In the genomic region with DNA sequence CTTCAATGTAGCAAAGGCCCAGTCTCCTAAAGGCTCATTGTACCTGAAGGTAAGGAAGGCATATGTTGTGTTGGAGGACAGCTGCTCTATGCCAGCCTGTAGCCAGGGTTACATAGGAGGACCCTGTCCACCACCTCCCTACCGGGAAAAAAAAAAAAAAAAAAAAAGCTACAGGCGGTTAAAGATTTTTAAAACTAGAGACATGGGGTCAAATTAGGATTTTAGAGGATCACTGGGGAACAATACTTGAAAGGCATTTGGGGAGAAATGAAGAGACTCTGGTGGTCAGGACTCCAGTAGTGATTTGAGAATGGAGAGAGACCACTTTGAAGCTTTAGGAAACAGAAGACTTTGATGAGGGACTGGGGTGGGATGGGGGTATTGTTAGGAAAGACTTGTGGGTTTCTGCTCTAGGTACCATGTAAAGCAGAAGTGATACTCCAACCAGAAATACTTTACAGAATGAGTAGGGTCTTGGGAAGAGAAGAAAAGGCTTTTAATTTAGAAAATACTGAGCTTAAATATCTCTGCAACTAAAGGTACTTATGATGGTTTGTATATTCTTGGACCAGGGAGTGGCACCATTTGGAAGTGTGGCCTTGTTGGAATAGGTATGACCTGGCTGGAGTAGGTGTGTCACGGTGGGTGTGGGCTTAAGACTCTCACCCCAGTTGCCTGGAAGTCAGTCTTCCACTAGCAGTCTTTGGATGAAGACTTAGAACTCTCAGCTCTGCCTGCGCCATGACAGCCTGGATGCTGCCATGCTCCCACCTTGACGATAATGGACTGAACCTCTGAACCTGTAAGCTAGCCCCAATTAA, we compare ENCODE assay signal across 8 mouse cellular contexts. TPM values are rescaled to one million over a fixed set of nuclear protein-coding genes. Genes with fewer than 3 reads are reported as not detected.
DNase-seq lines count a peak whose midpoint lies in the region; ATAC-seq and TF ChIP-seq lines count a peak whose summit lies in the region.
"Not testable (repeated sequence)": the region's sequence is repeated elsewhere in the genome, so short reads cannot be mapped to it uniquely, and the experiment has no call there.

No protein-coding gene starts in this region.

- peak overlapping the region; percentile 69 for H3K9ac ChIP-seq in ES-Bruce4 (ENCODE audit: low read depth, poor library complexity, severe bottlenecking)
- peak overlapping the region; percentile 29; the same call in 1 of the 2 replicates for H3K9ac ChIP-seq in heart, embryonic 11.5 days (ENCODE audit: low read depth, low read length)
- H3K9ac ChIP-seq in hindbrain, embryonic 16.5 days (ENCODE audit: low read depth, low read length); limb, embryonic 11.5 days (ENCODE audit: low read length); midbrain, embryonic 14.5 days (replicated peaks; ENCODE audit: low read length): not testable (repeated sequence)
- H3K9ac ChIP-seq in liver, postnatal 0 days (replicated peaks) = 0 out of 2 replicates have a peak overlapping the region, but pooled peaks have one; percentile 0
- H3K9ac ChIP-seq in stomach, embryonic 16.5 days (ENCODE audit: low read length) = 0 out of 2 replicates have a peak overlapping the region, but pooled peaks have one; percentile 43

- 89% methylated on average over 5 of the region's 5 CpGs for WGBS in heart, embryonic 11.5 days (ENCODE audit: insufficient replicate concordance)
- WGBS in hindbrain, embryonic 16.5 days = 93% methylated on average over 5 of the region's 5 CpGs
- 87% methylated on average over 5 of the region's 5 CpGs for WGBS in limb, embryonic 11.5 days
- WGBS in liver, postnatal 0 days (ENCODE audit: insufficient replicate concordance) = 73% methylated on average over 5 of the region's 5 CpGs
- WGBS in midbrain, embryonic 14.5 days = 93% methylated on average over 5 of the region's 5 CpGs
- WGBS in stomach, embryonic 16.5 days = 84% methylated on average over 5 of the region's 5 CpGs

- H3K27me3 ChIP-seq in ES-Bruce4 (ENCODE audit: control insufficient read depth, insufficient read depth, low read length, poor library complexity, severe bottlenecking); erythroblast, embryonic 14.5 days (ENCODE audit: control insufficient read depth); heart, embryonic 11.5 days (ENCODE audit: control insufficient read depth, insufficient read depth, low read length); hindbrain, embryonic 16.5 days (replicated peaks; ENCODE audit: control insufficient read depth, insufficient read depth, low read length); limb, embryonic 11.5 days (ENCODE audit: control insufficient read depth, insufficient read depth, low read length); liver, postnatal 0 days (ENCODE audit: insufficient read depth, low read length); midbrain, embryonic 14.5 days (ENCODE audit: control insufficient read depth, insufficient read depth, low read length); stomach, embryonic 16.5 days (ENCODE audit: control insufficient read depth, insufficient read depth, low read length): not testable (repeated sequence)

- H3K4me3 ChIP-seq in ES-Bruce4 (ENCODE audit: low read depth, low read length) = peak overlapping the region; percentile 51
- H3K4me3 ChIP-seq in erythroblast, embryonic 14.5 days (replicated peaks) = peak overlapping the region; percentile 95
- H3K4me3 ChIP-seq in heart, embryonic 11.5 days (ENCODE audit: low read depth, low read length); hindbrain, embryonic 16.5 days (ENCODE audit: low read length); limb, embryonic 11.5 days (ENCODE audit: low read depth, low read length); midbrain, embryonic 14.5 days (replicated peaks; ENCODE audit: low read depth, low read length); stomach, embryonic 16.5 days (replicated peaks; ENCODE audit: low read length): not testable (repeated sequence)
- H3K4me3 ChIP-seq in liver, postnatal 0 days (ENCODE audit: low read depth, low read length) = peak overlapping the region; percentile 36; the same call in 1 of the 2 replicates

- not testable (repeated sequence) for H3K9me3 ChIP-seq in ES-Bruce4 (replicated peaks; ENCODE audit: control insufficient read depth, insufficient read depth, low read length, poor library complexity, severe bottlenecking); erythroblast, embryonic 14.5 days (ENCODE audit: control insufficient read depth, low read length); heart, embryonic 11.5 days (replicated peaks; ENCODE audit: control insufficient read depth, low read length); hindbrain, embryonic 16.5 days (ENCODE audit: control insufficient read depth, low read length); limb, embryonic 11.5 days (ENCODE audit: control insufficient read depth, low read length); liver, postnatal 0 days (ENCODE audit: low read length); midbrain, embryonic 14.5 days (ENCODE audit: control insufficient read depth, low read length); stomach, embryonic 16.5 days (replicated peaks; ENCODE audit: control insufficient read depth, low read length)

- H3K4me1 ChIP-seq in ES-Bruce4 (ENCODE audit: control insufficient read depth, insufficient read depth, low read length); heart, embryonic 11.5 days (ENCODE audit: control insufficient read depth, insufficient read depth, low read length); hindbrain, embryonic 16.5 days (ENCODE audit: control insufficient read depth, insufficient read depth, low read depth, low read length); limb, embryonic 11.5 days (ENCODE audit: control insufficient read depth, insufficient read depth, low read length); stomach, embryonic 16.5 days (ENCODE audit: control insufficient read depth, insufficient read depth, low read length): not testable (repeated sequence)
- peaks cover 30% of the 10 kb centered on the region for H3K4me1 ChIP-seq in erythroblast, embryonic 14.5 days (ENCODE audit: control insufficient read depth)
- peaks cover 11% of the 10 kb centered on the region for H3K4me1 ChIP-seq in liver, postnatal 0 days (ENCODE audit: insufficient read depth)
- H3K4me1 ChIP-seq in midbrain, embryonic 14.5 days (ENCODE audit: control insufficient read depth, insufficient read depth, low read length) = peaks cover 12% of the 10 kb centered on the region; the same call in 1 of the 2 replicates

- not testable (repeated sequence) for DNase-seq in limb, embryonic 11.5 days (ENCODE audit: low spot score); liver, postnatal 0 days; midbrain, embryonic 14.5 days

- ATAC-seq in heart, embryonic 11.5 days (replicated peaks; ENCODE audit: insufficient number of reproducible peaks, low FRiP score, low TSS enrichment); hindbrain, embryonic 16.5 days; limb, embryonic 11.5 days (ENCODE audit: insufficient number of reproducible peaks, low FRiP score, low TSS enrichment, low read depth); liver, postnatal 0 days; midbrain, embryonic 14.5 days (ENCODE audit: low FRiP score, low TSS enrichment); stomach, embryonic 16.5 days (ENCODE audit: insufficient read depth, low FRiP score): not testable (repeated sequence)

- not testable (repeated sequence) for TF ChIP-seq CTCF in ES-Bruce4 (IDR thresholded peaks at IDR 0.05; ENCODE audit: low read depth, low read length); liver, postnatal 0 days (IDR thresholded peaks at IDR 0.05; ENCODE audit: low read depth)

- not testable (repeated sequence) for H3K27ac ChIP-seq in ES-Bruce4 (ENCODE audit: insufficient read depth, low read length); heart, embryonic 11.5 days (ENCODE audit: low read depth, low read length); hindbrain, embryonic 16.5 days (ENCODE audit: low read depth, low read length); limb, embryonic 11.5 days (replicated peaks; ENCODE audit: low read depth, low read length); midbrain, embryonic 14.5 days (replicated peaks; ENCODE audit: low read depth, low read length)
- peak overlapping the region; percentile 61; the same call in 1 of the 2 replicates for H3K27ac ChIP-seq in liver, postnatal 0 days (ENCODE audit: low read depth)
- 0 out of 2 replicates have a peak overlapping the region, but pooled peaks have one; percentile 21 for H3K27ac ChIP-seq in stomach, embryonic 16.5 days (ENCODE audit: low read length)

- TF ChIP-seq POLR2A in ES-Bruce4 (IDR thresholded peaks at IDR 0.05; ENCODE audit: insufficient read depth, low read length) = not testable (repeated sequence)

- H3K4me2 ChIP-seq in heart, embryonic 11.5 days = peak overlapping the region; percentile 59; the same call in 1 of the 2 replicates
- peak overlapping the region; percentile 46 for H3K4me2 ChIP-seq in hindbrain, embryonic 16.5 days (ENCODE audit: low read length)
- H3K4me2 ChIP-seq in limb, embryonic 11.5 days (ENCODE audit: low read depth, severe bottlenecking) = peak overlapping the region; percentile 39; the same call in 1 of the 2 replicates
- peak overlapping the region; percentile 84 for H3K4me2 ChIP-seq in liver, postnatal 0 days (ENCODE audit: low read depth, low read length)
- peak overlapping the region; percentile 43; the same call in 1 of the 2 replicates for H3K4me2 ChIP-seq in midbrain, embryonic 14.5 days (ENCODE audit: low read length)
- peak overlapping the region; percentile 53 for H3K4me2 ChIP-seq in stomach, embryonic 16.5 days (ENCODE audit: low read depth, low read length)

- H3K36me3 ChIP-seq in ES-Bruce4 (ENCODE audit: control insufficient read depth, insufficient read depth, low read length, poor library complexity, severe bottlenecking); erythroblast, embryonic 14.5 days (ENCODE audit: control insufficient read depth); heart, embryonic 11.5 days (ENCODE audit: control insufficient read depth, insufficient read depth, low read length); hindbrain, embryonic 16.5 days (ENCODE audit: control insufficient read depth, insufficient read depth, low read length); limb, embryonic 11.5 days (ENCODE audit: control insufficient read depth, insufficient read depth, low read length); liver, postnatal 0 days (replicated peaks; ENCODE audit: insufficient read depth, low read length); midbrain, embryonic 14.5 days (ENCODE audit: control insufficient read depth, insufficient read depth, low read length); stomach, embryonic 16.5 days (ENCODE audit: control insufficient read depth, insufficient read depth, low read length): not testable (repeated sequence)

- not testable (repeated sequence) for TF ChIP-seq EP300 in ES-Bruce4 (IDR thresholded peaks at IDR 0.05; ENCODE audit: insufficient read depth, low read depth, low read length); liver, postnatal 0 days (IDR thresholded peaks at IDR 0.05; ENCODE audit: low read depth)

RNA-seq across cellular contexts. Expression of gene Atxn3, which starts 1.1 kb away (rescaled TPM):
- 28.1 and 34.9 TPM in 2 replicates for polyA plus RNA-seq in ES-Bruce4 (2011; ENCODE audit: insufficient read depth, insufficient read length, low read depth, missing spikeins)
- 0.05 and 0.06 TPM in 2 replicates for polyA plus RNA-seq in erythroblast, embryonic 14.5 days (2012)
- polyA plus RNA-seq in heart, embryonic 11.5 days (2014; fragmentation: Nextera tagmentation; extraction: Ambion mirVana) = 9.6 and 12.5 TPM in 2 replicates
- 9.0 and 9.7 TPM in 2 replicates for polyA plus RNA-seq in hindbrain, embryonic 16.5 days (2015; fragmentation: Nextera tagmentation; extraction: Ambion mirVana)
- polyA plus RNA-seq in limb, embryonic 11.5 days (2014; fragmentation: Nextera tagmentation; extraction: Ambion mirVana) = 10.4 and 12.3 TPM in 2 replicates
- 7.4 and 7.6 TPM in 2 replicates for polyA plus RNA-seq in liver, postnatal 0 days (2015; fragmentation: Nextera tagmentation; extraction: Ambion mirVana)
- polyA plus RNA-seq in midbrain, embryonic 14.5 days (2014; fragmentation: Nextera tagmentation; extraction: Ambion mirVana) = 13.6 and 19.5 TPM in 2 replicates
- polyA plus RNA-seq in stomach, embryonic 16.5 days (2015; fragmentation: Nextera tagmentation; extraction: Ambion mirVana) = 14.9 and 15.4 TPM in 2 replicates

RNA-seq across cellular contexts. Expression of gene Cpsf2, which starts 16.6 kb away (rescaled TPM):
- 35.8 and 39.1 TPM in 2 replicates for polyA plus RNA-seq in ES-Bruce4 (2011; ENCODE audit: insufficient read depth, insufficient read length, low read depth, missing spikeins)
- polyA plus RNA-seq in erythroblast, embryonic 14.5 days (2012) = 0.39 and 0.41 TPM in 2 replicates
- polyA plus RNA-seq in heart, embryonic 11.5 days (2014; fragmentation: Nextera tagmentation; extraction: Ambion mirVana) = 26.3 and 31.5 TPM in 2 replicates
- polyA plus RNA-seq in hindbrain, embryonic 16.5 days (2015; fragmentation: Nextera tagmentation; extraction: Ambion mirVana) = 30.1 and 31.8 TPM in 2 replicates
- polyA plus RNA-seq in limb, embryonic 11.5 days (2014; fragmentation: Nextera tagmentation; extraction: Ambion mirVana) = 39.2 and 41.8 TPM in 2 replicates
- polyA plus RNA-seq in liver, postnatal 0 days (2015; fragmentation: Nextera tagmentation; extraction: Ambion mirVana) = 11.4 and 12.0 TPM in 2 replicates
- 32.3 and 37.4 TPM in 2 replicates for polyA plus RNA-seq in midbrain, embryonic 14.5 days (2014; fragmentation: Nextera tagmentation; extraction: Ambion mirVana)
- polyA plus RNA-seq in stomach, embryonic 16.5 days (2015; fragmentation: Nextera tagmentation; extraction: Ambion mirVana) = 23.7 and 23.9 TPM in 2 replicates

RNA-seq across cellular contexts. Expression of gene Trip11, which starts 46.1 kb away (rescaled TPM):
- 21.0 and 23.7 TPM in 2 replicates for polyA plus RNA-seq in ES-Bruce4 (2011; ENCODE audit: insufficient read depth, insufficient read length, low read depth, missing spikeins)
- 0.03 and 0.06 TPM in 2 replicates for polyA plus RNA-seq in erythroblast, embryonic 14.5 days (2012)
- polyA plus RNA-seq in heart, embryonic 11.5 days (2014; fragmentation: Nextera tagmentation; extraction: Ambion mirVana) = 12.7 and 25.5 TPM in 2 replicates
- 18.4 and 21.8 TPM in 2 replicates for polyA plus RNA-seq in hindbrain, embryonic 16.5 days (2015; fragmentation: Nextera tagmentation; extraction: Ambion mirVana)
- 13.8 and 14.2 TPM in 2 replicates for polyA plus RNA-seq in limb, embryonic 11.5 days (2014; fragmentation: Nextera tagmentation; extraction: Ambion mirVana)
- 8.1 and 12.0 TPM in 2 replicates for polyA plus RNA-seq in liver, postnatal 0 days (2015; fragmentation: Nextera tagmentation; extraction: Ambion mirVana)
- polyA plus RNA-seq in midbrain, embryonic 14.5 days (2014; fragmentation: Nextera tagmentation; extraction: Ambion mirVana) = 22.6 and 24.3 TPM in 2 replicates
- polyA plus RNA-seq in stomach, embryonic 16.5 days (2015; fragmentation: Nextera tagmentation; extraction: Ambion mirVana) = 22.2 and 27.3 TPM in 2 replicates
